ENCODE assay signal across 11 mouse cellular contexts in the genomic region with DNA sequence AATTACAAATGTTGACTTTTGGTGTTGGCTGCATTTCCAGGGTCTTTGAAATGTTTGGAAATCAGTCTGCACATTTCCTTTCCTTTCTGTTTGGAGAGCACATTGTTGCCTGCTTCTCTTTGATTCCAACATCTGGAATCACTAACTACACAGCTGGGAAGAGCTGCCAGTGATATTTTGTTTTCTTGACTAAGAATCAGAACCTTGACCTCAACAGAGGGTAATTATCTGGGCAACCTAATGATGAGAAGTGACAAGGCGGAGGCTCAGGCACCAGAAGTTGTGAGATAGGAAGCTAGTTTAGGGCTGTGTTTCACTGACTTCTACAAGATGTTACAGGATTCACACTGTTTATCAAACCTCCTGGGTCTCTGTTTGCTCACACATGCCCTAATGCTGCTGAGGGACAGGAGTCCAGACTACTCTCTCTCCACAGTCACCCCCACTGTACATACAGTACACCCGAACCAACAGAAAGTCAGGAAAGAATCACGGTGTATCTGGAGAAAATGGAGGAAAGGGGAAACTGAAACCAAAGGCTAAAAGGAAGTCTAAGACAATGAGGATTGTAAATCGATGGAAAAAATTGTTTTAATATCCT.
A peak's percentile ranks its signal among the peaks of the same experiment; 100 is the strongest.
DNase-seq lines count a peak whose midpoint lies in the region; ATAC-seq and TF ChIP-seq lines count a peak whose summit lies in the region.
"Had no signal": no experiment of that assay in that cellular context is flagged by ENCODE, and none has a peak within 500 bp of the region (broad histone marks: within the 10 kb centered on the region; RNA-seq: fewer than 3 reads in every experiment).

No protein-coding gene starts in this region.

- no peak overlapping the region for H3K4me3 ChIP-seq in forebrain, embryonic 12.5 days (replicated peaks)
- no peak overlapping the region for H3K4me3 ChIP-seq in forebrain, embryonic 13.5 days
- H3K4me3 ChIP-seq in liver, adult 2 months (ENCODE audit: insufficient read depth, low read depth, low read length): no peak overlapping the region
- no peak overlapping the region for H3K4me3 ChIP-seq in liver, embryonic 12.5 days
- no peak overlapping the region for H3K4me3 ChIP-seq in limb, embryonic 11.5 days (ENCODE audit: low read depth, low read length)
- H3K4me3 ChIP-seq in myocyte: no peak overlapping the region
- H3K4me3 ChIP-seq: forebrain, embryonic 15.5 days; hindbrain, embryonic 13.5 days had no signal

- TF ChIP-seq POLR2A in liver, adult 2 months (IDR thresholded peaks at IDR 0.05; ENCODE audit: extremely low read depth, insufficient read depth, low read length): no peak
- TF ChIP-seq POLR2A in myocyte (IDR thresholded peaks at IDR 0.05; ENCODE audit: insufficient read length, low read depth): no peak

- peaks cover 6% of the 10 kb centered on the region; the same call in 1 of the 2 replicates for H3K9me3 ChIP-seq in forebrain, embryonic 12.5 days
- peaks cover 4% of the 10 kb centered on the region; the same call in 1 of the 2 replicates for H3K9me3 ChIP-seq in forebrain, embryonic 13.5 days (replicated peaks)
- no peaks in the 10 kb centered on the region; the same call in 1 of the 2 replicates for H3K9me3 ChIP-seq in liver, embryonic 12.5 days (replicated peaks)
- H3K9me3 ChIP-seq in limb, embryonic 11.5 days (ENCODE audit: control insufficient read depth, low read length): no peaks in the 10 kb centered on the region
- H3K9me3 ChIP-seq: forebrain, embryonic 15.5 days; hindbrain, embryonic 13.5 days had no signal

- TF ChIP-seq CTCF in liver, adult 2 months (IDR thresholded peaks at IDR 0.05; ENCODE audit: low read depth, low read length): no peak

- WGBS in forebrain, embryonic 12.5 days: 84% methylated on average over 4 of the region's 4 CpGs
- 92% methylated on average over 4 of the region's 4 CpGs for WGBS in forebrain, embryonic 13.5 days
- 29% methylated on average over 4 of the region's 4 CpGs for WGBS in liver, adult 2 months
- WGBS in liver, embryonic 12.5 days (ENCODE audit: insufficient replicate concordance): 45% methylated on average over 4 of the region's 4 CpGs
- WGBS in limb, embryonic 11.5 days: 38% methylated on average over 4 of the region's 4 CpGs

- 0 out of 2 replicates have a peak overlapping the region, but pooled peaks have one; percentile 3 for H3K27ac ChIP-seq in forebrain, embryonic 12.5 days
- no peak overlapping the region for H3K27ac ChIP-seq in forebrain, embryonic 13.5 days
- H3K27ac ChIP-seq in liver, adult 2 months (replicated peaks; ENCODE audit: insufficient read depth, low read depth, low read length): peak overlapping the region; percentile 61; the same call in 1 of the 2 replicates
- no peak overlapping the region for H3K27ac ChIP-seq in liver, embryonic 12.5 days
- no peak overlapping the region for H3K27ac ChIP-seq in limb, embryonic 11.5 days (replicated peaks; ENCODE audit: low read depth, low read length)
- H3K27ac ChIP-seq: forebrain, embryonic 15.5 days; hindbrain, embryonic 13.5 days; liver, embryonic 14.5 days had no signal

- no peaks in the 10 kb centered on the region for H3K36me3 ChIP-seq in forebrain, embryonic 12.5 days (replicated peaks)
- no peaks in the 10 kb centered on the region for H3K36me3 ChIP-seq in forebrain, embryonic 13.5 days (ENCODE audit: poor library complexity, severe bottlenecking)
- no peaks in the 10 kb centered on the region for H3K36me3 ChIP-seq in liver, adult 2 months (ENCODE audit: control insufficient read depth, insufficient read depth, low read length)
- no peaks in the 10 kb centered on the region for H3K36me3 ChIP-seq in liver, embryonic 12.5 days
- H3K36me3 ChIP-seq in limb, embryonic 11.5 days (ENCODE audit: control insufficient read depth, insufficient read depth, low read length): no peaks in the 10 kb centered on the region
- no peaks in the 10 kb centered on the region for H3K36me3 ChIP-seq in myocyte (ENCODE audit: control insufficient read depth, insufficient read depth)
- H3K36me3 ChIP-seq: forebrain, embryonic 15.5 days had no signal

- H3K9ac ChIP-seq in forebrain, embryonic 12.5 days: no peak overlapping the region
- no peak overlapping the region for H3K9ac ChIP-seq in forebrain, embryonic 13.5 days
- H3K9ac ChIP-seq in liver, adult 2 months (ENCODE audit: low read depth, low read length): no peak overlapping the region
- H3K9ac ChIP-seq in liver, embryonic 12.5 days: no peak overlapping the region
- H3K9ac ChIP-seq in limb, embryonic 11.5 days (ENCODE audit: low read length): no peak overlapping the region
- H3K9ac ChIP-seq: forebrain, embryonic 15.5 days; hindbrain, embryonic 13.5 days; liver, embryonic 14.5 days had no signal

- DNase-seq in liver, adult 2 months (ENCODE audit: extremely low read depth, low read depth, low spot score): peak; percentile 38
- peak; percentile 40 for DNase-seq in limb, embryonic 11.5 days (ENCODE audit: low spot score)
- no peak for DNase-seq in urinary bladder, postnatal 4 days (ENCODE audit: low spot score in 2 of 2)
- no peak for DNase-seq in adrenal gland, postnatal 10 days

- no peak overlapping the region for H3K4me2 ChIP-seq in forebrain, embryonic 12.5 days
- no peak overlapping the region for H3K4me2 ChIP-seq in forebrain, embryonic 13.5 days
- H3K4me2 ChIP-seq in liver, embryonic 12.5 days: no peak overlapping the region
- H3K4me2 ChIP-seq in limb, embryonic 11.5 days (ENCODE audit: low read depth, severe bottlenecking): no peak overlapping the region
- H3K4me2 ChIP-seq in myocyte (ENCODE audit: low read depth): peak overlapping the region; percentile 51
- H3K4me2 ChIP-seq: forebrain, embryonic 15.5 days; hindbrain, embryonic 13.5 days had no signal

- no peaks in the 10 kb centered on the region for H3K4me1 ChIP-seq in forebrain, embryonic 12.5 days
- peaks cover 12% of the 10 kb centered on the region for H3K4me1 ChIP-seq in forebrain, embryonic 13.5 days
- H3K4me1 ChIP-seq in liver, adult 2 months (ENCODE audit: control insufficient read depth, insufficient read depth, low read length): no peaks in the 10 kb centered on the region
- H3K4me1 ChIP-seq in liver, embryonic 12.5 days: no peaks in the 10 kb centered on the region
- H3K4me1 ChIP-seq in limb, embryonic 11.5 days (ENCODE audit: control insufficient read depth, insufficient read depth, low read length): peaks cover 4% of the 10 kb centered on the region; the same call in 1 of the 2 replicates
- H3K4me1 ChIP-seq: forebrain, embryonic 15.5 days; hindbrain, embryonic 13.5 days had no signal

- no peak overlapping the region for H3ac ChIP-seq in myocyte (ENCODE audit: control insufficient read depth, insufficient read length)

- no peak for ATAC-seq in forebrain, embryonic 12.5 days (ENCODE audit: low FRiP score)
- ATAC-seq in forebrain, embryonic 13.5 days: no peak
- ATAC-seq in liver, embryonic 12.5 days: no peak; the same call in 1 of the 2 replicates
- ATAC-seq in limb, embryonic 11.5 days (ENCODE audit: insufficient number of reproducible peaks, low FRiP score, low TSS enrichment, low read depth): no peak
- ATAC-seq: forebrain, embryonic 15.5 days had no signal

- no peaks in the 10 kb centered on the region for H3K79me2 ChIP-seq in liver, adult 2 months (ENCODE audit: control insufficient read depth, insufficient read depth, low read length)
- no peaks in the 10 kb centered on the region for H3K79me2 ChIP-seq in myocyte (ENCODE audit: control insufficient read depth, insufficient read depth)

- no peaks in the 10 kb centered on the region for H3K27me3 ChIP-seq in forebrain, embryonic 12.5 days
- H3K27me3 ChIP-seq in forebrain, embryonic 13.5 days: no peaks in the 10 kb centered on the region
- H3K27me3 ChIP-seq in liver, adult 2 months (ENCODE audit: control insufficient read depth, insufficient read depth, low read length): no peaks in the 10 kb centered on the region
- H3K27me3 ChIP-seq in liver, embryonic 12.5 days (replicated peaks): no peaks in the 10 kb centered on the region
- H3K27me3 ChIP-seq in limb, embryonic 11.5 days (ENCODE audit: control insufficient read depth, insufficient read depth, low read length): no peaks in the 10 kb centered on the region
- no peaks in the 10 kb centered on the region for H3K27me3 ChIP-seq in myocyte (ENCODE audit: control insufficient read depth, insufficient read depth, insufficient read length)
- H3K27me3 ChIP-seq: forebrain, embryonic 15.5 days; hindbrain, embryonic 13.5 days had no signal

TF ChIP-seq in myocyte, 11 proteins besides CTCF, POLR2A, EP300 and RAD21:
- TF ChIP-seq CEBPB (IDR thresholded peaks at IDR 0.05; ENCODE audit: insufficient read depth, poor library complexity, severe bottlenecking) (no peak), MYOD1 (IDR thresholded peaks at IDR 0.05; ENCODE audit: control insufficient read depth in 1 of 3, insufficient read length in 2 of 3, low read depth in 2 of 3) (no peak), SRF (IDR thresholded peaks at IDR 0.05; ENCODE audit: control insufficient read depth, insufficient read length, low read depth) (no peak), REST (IDR thresholded peaks at IDR 0.05; ENCODE audit: insufficient read depth, insufficient read length) (no peak), MAX (IDR thresholded peaks at IDR 0.05; ENCODE audit: low read depth) (no peak), USF1 (IDR thresholded peaks at IDR 0.05; ENCODE audit: low read depth) (no peak), E2F4 (IDR thresholded peaks at IDR 0.05; ENCODE audit: insufficient read depth) (no peak), MYOG (IDR thresholded peaks at IDR 0.05; ENCODE audit: control insufficient read depth in 1 of 3, insufficient read depth in 1 of 3, insufficient read length in 2 of 3, low read depth in 2 of 3) (no peak)

Comparison
In these comparisons a context has a peak if more than half of its experiments do, and no peak if none do; other contexts are left out.
1. H3K27ac ChIP-seq: peak in forebrain, embryonic 12.5 days (single experiment) and liver, adult 2 months (single experiment); none in forebrain, embryonic 13.5 days (single experiment), liver, embryonic 12.5 days (single experiment) and limb, embryonic 11.5 days (single experiment).
2. DNase-seq: peak in liver, adult 2 months (single experiment) and limb, embryonic 11.5 days (single experiment); none in urinary bladder, postnatal 4 days (0 of 2) and adrenal gland, postnatal 10 days (single experiment).